Mouse (Mus musculus): ENCODE measurements around the gene Rap1gap2.

The Rap1gap2 gene

DNA sequence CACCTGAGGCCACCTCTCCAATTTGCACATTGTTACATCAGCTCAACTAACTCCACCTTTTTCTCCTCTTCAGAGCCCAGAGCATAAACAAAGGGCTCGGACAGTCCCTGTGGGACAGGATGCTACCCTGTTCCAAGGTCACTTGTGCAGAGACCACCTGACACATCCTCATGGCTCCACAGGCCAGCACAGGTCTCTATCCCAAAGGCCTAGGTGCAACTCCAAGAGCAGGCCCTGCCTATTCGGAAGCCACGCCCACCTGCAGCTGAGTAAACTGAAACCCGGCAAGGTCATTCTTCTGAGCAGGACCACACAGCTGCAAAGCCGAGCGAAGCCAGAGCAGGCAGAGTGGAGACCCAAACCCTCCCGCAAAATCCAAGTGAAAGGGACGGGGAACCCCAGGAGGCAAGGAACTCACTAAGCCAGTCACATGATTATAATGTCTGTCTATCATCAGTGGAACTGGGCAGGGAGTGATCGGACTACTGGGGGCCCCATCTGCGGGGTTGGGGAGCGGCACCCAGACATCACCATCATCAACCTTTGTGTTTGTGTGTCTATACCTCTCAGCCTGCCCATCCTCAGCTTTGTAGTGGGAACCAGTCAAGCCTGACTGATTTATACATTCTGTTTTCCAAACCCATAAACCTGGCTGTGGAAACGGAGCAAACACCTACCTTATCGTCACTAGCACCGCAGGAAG, 74.4 kb downstream of the Rap1gap2 start:
- DNase-seq (ENCODE audit: low spot score), result no peak

DNA sequence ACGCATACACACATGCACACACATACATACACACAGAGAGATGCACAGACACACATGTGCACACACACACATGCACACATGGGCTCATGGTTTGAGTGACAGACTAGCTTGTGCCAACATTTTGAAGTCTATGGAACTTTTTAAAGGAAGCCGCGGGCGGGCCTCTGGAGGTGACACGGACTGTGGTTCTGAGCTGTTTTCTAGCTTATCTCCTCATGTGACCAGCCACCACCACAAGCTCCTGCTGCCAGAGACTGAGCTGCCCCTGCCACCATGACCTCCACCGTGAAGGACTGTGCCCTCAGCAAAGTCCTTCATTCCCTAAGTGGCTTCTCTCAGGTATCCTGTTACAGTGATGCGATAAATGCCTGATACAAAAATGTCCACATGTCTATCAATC, 76.3 kb downstream of the Rap1gap2 start:
- DNase-seq (ENCODE audit: low spot score), result no peak

- DNase-seq (ENCODE audit: low spot score), result no peak
Observed at GRCm38 (mm10) chr11:74533050-74533449, 77.7 kb downstream of the Rap1gap2 start.

GRCm38 (mm10) chr11:74532401-74532800, 78.3 kb downstream of the Rap1gap2 start:
- DNase-seq (ENCODE audit: low spot score), result no peak

- no peak for DNase-seq (ENCODE audit: low spot score)
Observed at GRCm38 (mm10) chr11:74531725-74532124, 79.0 kb downstream of the Rap1gap2 start.

GRCm38 (mm10) chr11:74529803-74530202, 80.9 kb downstream of the Rap1gap2 start:
- DNase-seq (ENCODE audit: low spot score), result no peak

GRCm38 (mm10) chr11:74527555-74527954, 83.2 kb downstream of the Rap1gap2 start:
- no peak for DNase-seq (ENCODE audit: low spot score)

- no peak for DNase-seq (ENCODE audit: low spot score)
Observed at GRCm38 (mm10) chr11:74526180-74527158, 84.2 kb downstream of the Rap1gap2 start.

GRCm38 (mm10) chr11:74525605-74526004, 85.1 kb downstream of the Rap1gap2 start:
- DNase-seq (ENCODE audit: low spot score), result no peak

DNA sequence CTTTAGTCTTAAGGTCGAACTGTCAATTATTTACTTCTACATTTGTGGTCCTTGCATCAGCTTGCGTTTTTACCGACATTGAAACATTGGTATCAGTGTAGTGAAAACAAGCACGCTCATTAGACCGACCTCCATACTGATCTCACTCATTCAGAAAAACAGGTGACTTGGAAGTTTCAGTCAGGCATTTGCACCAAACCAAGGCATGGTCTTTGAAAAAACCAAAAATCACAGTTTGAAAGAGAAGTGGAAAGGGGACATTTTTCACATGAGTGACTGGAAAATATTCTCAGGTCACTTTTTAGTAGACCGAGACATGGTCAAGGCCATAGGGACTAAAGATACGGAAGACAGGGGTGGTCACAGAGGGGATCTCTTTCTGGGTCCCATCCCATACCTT, 85.5 kb downstream of the Rap1gap2 start:
- DNase-seq (ENCODE audit: low spot score), result no peak

GRCm38 (mm10) chr11:74524050-74524965, 86.4 kb downstream of the Rap1gap2 start:
- no peak for DNase-seq (ENCODE audit: low spot score)

GRCm38 (mm10) chr11:74523210-74523951, 87.3 kb downstream of the Rap1gap2 start:
- no peak for DNase-seq (ENCODE audit: low spot score)

- DNase-seq (ENCODE audit: low spot score), result no peak
Observed at GRCm38 (mm10) chr11:74522487-74523209, 88.1 kb downstream of the Rap1gap2 start.

- no peak for DNase-seq (ENCODE audit: low spot score)
Observed at GRCm38 (mm10) chr11:74521981-74522486, 88.7 kb downstream of the Rap1gap2 start.

DNA sequence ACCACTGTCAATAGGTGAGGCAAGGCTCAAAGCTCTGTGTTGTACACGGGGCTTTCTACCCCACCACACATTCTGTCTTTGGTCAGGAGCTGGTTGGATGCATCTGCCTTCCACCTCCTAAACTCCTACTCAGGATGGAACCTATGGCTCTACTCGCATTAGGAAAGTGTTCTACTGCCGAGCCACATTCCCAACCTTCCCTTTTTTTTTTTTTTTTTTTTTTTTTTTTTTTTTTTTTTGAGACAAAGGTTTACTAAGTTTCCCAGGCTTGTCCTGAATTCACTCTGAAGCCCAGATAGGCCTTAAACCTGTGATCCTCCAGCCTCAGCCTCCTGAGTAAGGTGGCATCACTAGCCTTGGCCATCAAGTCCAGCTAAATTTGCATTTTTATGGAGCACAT, 90.5 kb downstream of the Rap1gap2 start:
- DNase-seq (ENCODE audit: low spot score), result no peak

- DNase-seq (ENCODE audit: low spot score), result no peak
Observed at GRCm38 (mm10) chr11:74516112-74516511, 94.6 kb downstream of the Rap1gap2 start.

DNA sequence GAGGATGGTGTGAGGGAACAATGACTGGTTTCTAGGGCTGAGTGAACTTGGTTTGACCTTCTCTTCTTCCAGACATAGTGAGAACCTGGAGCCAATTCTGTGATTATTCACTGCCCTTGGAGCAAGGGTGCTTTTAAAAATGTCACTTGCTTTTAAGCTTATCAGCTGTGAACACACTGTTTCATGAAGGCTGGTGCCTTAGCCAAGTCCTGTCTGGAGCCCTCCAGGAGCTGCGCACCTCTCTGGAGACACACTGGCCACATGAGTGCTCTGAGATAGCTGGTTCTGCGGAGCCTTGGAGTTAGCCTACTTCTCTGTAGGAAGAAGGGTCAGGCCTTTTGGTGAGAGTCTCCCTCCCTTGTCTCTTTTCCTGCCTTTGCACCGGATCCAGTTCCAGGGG, 95.7 kb downstream of the Rap1gap2 start:
- DNase-seq (ENCODE audit: low spot score), result no peak

DNA sequence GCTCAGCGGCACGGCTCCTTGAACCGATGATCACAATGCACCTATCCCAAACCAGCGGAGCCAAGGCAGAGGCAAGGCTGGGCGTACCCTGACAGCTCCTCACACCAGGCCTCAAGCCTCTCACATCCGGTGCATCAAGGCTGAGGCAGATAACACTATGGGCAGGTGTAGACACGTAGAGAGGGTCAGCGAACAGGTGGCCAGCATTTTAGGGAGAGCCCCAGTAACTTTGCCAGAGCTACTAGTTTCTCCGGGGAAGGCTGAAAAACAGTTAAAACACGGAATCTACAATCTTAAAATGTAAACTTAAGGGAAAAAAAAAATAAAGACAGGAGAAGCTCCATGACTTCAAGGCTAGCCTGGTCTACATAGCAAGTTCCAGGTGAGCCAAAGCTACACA, 98.1 kb downstream of the Rap1gap2 start:
- DNase-seq (ENCODE audit: low spot score), result no peak

DNA sequence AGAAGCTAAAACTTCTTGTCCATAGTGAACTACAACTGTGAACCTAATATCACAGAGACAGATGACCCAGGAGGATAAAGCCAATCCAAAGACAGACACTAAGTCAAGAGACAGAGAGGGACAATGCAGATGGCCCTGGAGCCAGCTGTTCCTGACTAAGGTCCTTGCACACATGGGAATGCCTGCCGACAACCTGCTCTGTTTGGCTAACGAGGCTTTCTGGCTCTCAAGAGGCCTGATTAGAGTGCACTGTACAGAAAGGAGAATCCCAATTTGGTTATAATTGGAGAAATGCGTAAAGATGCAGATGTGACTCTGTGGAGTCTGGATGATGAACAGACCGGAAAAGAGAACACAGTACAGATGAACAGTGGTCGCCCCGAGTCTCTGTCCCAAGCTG, 104.4 kb downstream of the Rap1gap2 start:
- DNase-seq (ENCODE audit: low spot score), result no peak

DNA sequence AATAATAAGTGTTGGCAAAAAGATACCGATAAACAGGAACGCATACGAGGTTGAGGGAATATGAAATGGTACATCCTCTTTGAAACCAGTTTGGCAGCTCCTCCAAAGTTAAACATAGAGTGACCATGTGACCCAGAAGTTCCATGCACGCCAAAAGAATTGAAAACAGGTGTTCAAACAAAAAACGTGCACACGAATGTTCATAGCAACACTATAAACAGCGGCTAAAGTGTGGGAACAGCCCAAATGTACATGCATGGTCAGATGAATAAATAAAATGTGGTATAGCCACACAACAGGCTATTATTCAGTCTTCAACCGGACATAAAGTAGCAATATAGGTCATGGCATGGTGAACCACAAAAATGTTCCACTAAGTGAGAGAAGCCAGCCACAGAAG, 108.2 kb downstream of the Rap1gap2 start:
- DNase-seq (ENCODE audit: low spot score), result no peak
